Mouse (Mus musculus) C2C12 (cell line): ENCODE data around the gene Fabp1.

Experiments
- CTCF ChIP-seq: IDR thresholded peaks from one replicate; pipeline ENCODE4 v1.5.1; 2011; ENCODE audit not compliant: control insufficient read depth, insufficient read depth, insufficient read length
- MAX ChIP-seq: IDR thresholded peaks from one replicate; pipeline ENCODE4 v1.6.1; 2011; ENCODE audit warnings: mild to moderate bottlenecking, control low read depth
- MYOD1 ChIP-seq: IDR thresholded peaks from one replicate; pipeline ENCODE4 v1.6.1; 2011; ENCODE audit warnings: low read depth; ENCODE audit not compliant: control insufficient read depth, insufficient read length
- USF1 ChIP-seq: IDR thresholded peaks from one replicate; pipeline ENCODE4 v1.6.1; 2011; ENCODE audit warnings: low read depth, mild to moderate bottlenecking, control low read depth, moderate library complexity

- TF ChIP-seq CTCF = no peak
- TF ChIP-seq USF1 = no peak
- no peak for TF ChIP-seq MAX
- TF ChIP-seq MYOD1 = no peak
These were observed 3.5 kb upstream of the Fabp1 start for GRCm38 (mm10) chr6:71196107-71196506.
